Mouse (Mus musculus): ENCODE results near the gene Uncx. TPM values are rescaled to one million over a fixed set of nuclear protein-coding genes. Genes with fewer than 3 reads are reported as not detected.
A peak's percentile ranks its signal among the peaks of the same experiment; 100 is the strongest.

Uncx gene
- total RNA-seq (2021): under 1 TPM; 0.19 to 0.27 TPM
- long read RNA-seq, experiment 1: 0 reads
- long read RNA-seq, experiment 2: 0 reads

GRCm38 (mm10) chr5:139543214-139543613 is at the start of gene Uncx:
Gene Uncx, plus strand, starts transcription at chr5:139543494.
- DNase-seq (ENCODE audit: extremely low spot score in 1 of 2, low spot score in 2 of 2): no peak
- intact Hi-C loops (cut with DNase I): no loop called here
- Histone ChIP-seq H3K4me3 (no peak within 1 kb of the TSS), H3K27ac (no peak within 1 kb of the TSS)
- TF ChIP-seq CTCF (IDR thresholded peaks at IDR 0.05): no peak

- intact Hi-C loops (cut with DNase I): no loop called here
- no peak for TF ChIP-seq CTCF (IDR thresholded peaks at IDR 0.05)
Measured at GRCm38 (mm10) chr5:139493690-139494089, 49.6 kb upstream of the Uncx start.

GRCm38 (mm10) chr5:139495019-139495669 is 48.1 kb upstream of the Uncx start:
- no peak overlapping the region for H3K4me3 ChIP-seq
- no peak for TF ChIP-seq CTCF (IDR thresholded peaks at IDR 0.05)
- H3K27ac ChIP-seq: no peak overlapping the region
- peak; percentile 25 to 36 for DNase-seq (ENCODE audit: extremely low spot score in 1 of 2, low spot score in 2 of 2)
- intact Hi-C loops (cut with DNase I): no loop called here

More at GRCm38 (mm10) chr5:139493690-139494089, 49.6 kb upstream of the Uncx start:
- Histone ChIP-seq H3K4me3 (no peak overlapping the region), H3K27ac (no peak overlapping the region)
- no peak for DNase-seq (ENCODE audit: extremely low spot score in 1 of 2, low spot score in 2 of 2)

DNA sequence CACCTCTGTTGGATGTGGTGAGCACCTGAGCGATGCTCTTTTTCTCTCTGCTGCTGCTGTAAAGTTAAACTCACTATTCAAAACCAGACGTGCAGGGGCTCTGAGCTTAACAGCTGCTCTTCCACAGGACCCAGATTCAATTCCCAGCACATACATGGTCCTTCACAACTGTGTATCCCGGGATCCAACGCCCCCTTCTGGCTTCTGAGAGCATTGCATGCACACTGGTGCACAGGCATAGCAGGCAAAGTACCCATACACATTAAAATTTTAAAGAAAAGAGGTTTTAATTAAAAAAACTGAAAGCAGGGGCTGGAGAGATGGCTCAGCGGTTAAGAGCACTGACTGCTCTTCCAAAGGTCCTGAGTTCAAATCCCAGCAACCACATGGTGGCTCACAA is 46.4 kb upstream of the Uncx start:
- no peak overlapping the region for H3K4me3 ChIP-seq
- intact Hi-C loops (cut with DNase I): no loop called here
- no peak overlapping the region for H3K27ac ChIP-seq
- no peak for DNase-seq (ENCODE audit: extremely low spot score in 1 of 2, low spot score in 2 of 2)
- no peak; the same call in 1 of the 2 replicates for TF ChIP-seq CTCF (IDR thresholded peaks at IDR 0.05)

GRCm38 (mm10) chr5:139498791-139499190 is 44.5 kb upstream of the Uncx start:
- no peak overlapping the region for H3K4me3 ChIP-seq
- no peak for DNase-seq (ENCODE audit: extremely low spot score in 1 of 2, low spot score in 2 of 2)
- no peak for TF ChIP-seq CTCF (IDR thresholded peaks at IDR 0.05)
- intact Hi-C loops (cut with DNase I): no loop called here
- H3K27ac ChIP-seq: no peak overlapping the region

DNA sequence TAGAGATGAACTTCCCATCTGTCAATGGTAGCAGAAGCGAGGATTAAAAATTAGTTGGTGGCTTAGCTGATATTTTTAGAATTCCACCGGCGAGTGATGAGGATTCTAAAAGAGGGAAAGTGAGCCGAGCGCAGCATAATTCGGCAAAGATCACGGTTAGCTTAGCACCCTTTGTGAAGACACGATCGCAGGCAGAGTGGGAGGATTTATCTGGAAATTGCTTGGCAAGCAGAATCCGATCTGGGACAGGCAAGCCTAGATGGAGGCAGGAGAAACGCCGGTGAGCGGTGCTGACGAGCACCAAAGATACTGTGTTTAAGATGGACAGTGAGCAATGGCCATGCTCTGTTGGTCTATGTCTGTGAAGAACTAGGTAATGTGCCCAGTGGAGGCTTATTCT is 41.0 kb upstream of the Uncx start:
- intact Hi-C loops (cut with DNase I): no loop called here
- Histone ChIP-seq H3K27ac (no peak overlapping the region), H3K4me3 (no peak overlapping the region)
- DNase-seq (ENCODE audit: extremely low spot score in 1 of 2, low spot score in 2 of 2): peak in 1 of 2 experiments; percentile 23
- TF ChIP-seq CTCF (IDR thresholded peaks at IDR 0.05): no peak

GRCm38 (mm10) chr5:139505073-139505606 is 38.2 kb upstream of the Uncx start:
- intact Hi-C loops (cut with DNase I): no loop called here
- Histone ChIP-seq H3K4me3 (no peak overlapping the region), H3K27ac (no peak overlapping the region)
- peak; percentile 80 for TF ChIP-seq CTCF (IDR thresholded peaks at IDR 0.05)
- peak; percentile 72 to 80 for DNase-seq (ENCODE audit: extremely low spot score in 1 of 2, low spot score in 2 of 2)

DNA sequence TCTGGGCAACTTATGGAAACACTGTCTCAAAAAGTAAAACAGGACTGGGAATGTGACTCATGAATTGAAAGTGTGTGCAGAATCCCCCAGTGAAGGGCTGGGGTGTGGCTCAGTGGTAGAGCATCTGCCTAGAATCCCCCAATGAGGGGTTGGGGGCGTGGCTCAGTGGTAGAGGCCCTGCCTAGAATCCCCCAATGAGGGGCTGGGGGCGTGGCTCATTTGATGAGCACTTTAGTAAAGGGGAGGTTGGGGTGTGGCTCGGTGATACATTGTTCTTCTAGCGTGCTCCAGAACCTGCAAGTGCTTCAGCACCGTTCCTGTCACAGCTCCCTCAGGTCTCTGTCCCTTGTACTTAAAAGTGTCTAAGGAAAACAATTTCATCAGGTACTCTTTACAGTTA is 37.1 kb upstream of the Uncx start:
- intact Hi-C loops (cut with DNase I): no loop called here
- Histone ChIP-seq H3K4me3 (no peak overlapping the region), H3K27ac (no peak overlapping the region)
- no peak for DNase-seq (ENCODE audit: extremely low spot score in 1 of 2, low spot score in 2 of 2)
- no peak for TF ChIP-seq CTCF (IDR thresholded peaks at IDR 0.05)

GRCm38 (mm10) chr5:139510682-139511366 is 32.5 kb upstream of the Uncx start:
- intact Hi-C loops (cut with DNase I): no loop called here
- peak; percentile 11 for TF ChIP-seq CTCF (IDR thresholded peaks at IDR 0.05)
- no peak overlapping the region for H3K4me3 ChIP-seq
- no peak overlapping the region for H3K27ac ChIP-seq
- no peak for DNase-seq (ENCODE audit: extremely low spot score in 1 of 2, low spot score in 2 of 2)

DNA sequence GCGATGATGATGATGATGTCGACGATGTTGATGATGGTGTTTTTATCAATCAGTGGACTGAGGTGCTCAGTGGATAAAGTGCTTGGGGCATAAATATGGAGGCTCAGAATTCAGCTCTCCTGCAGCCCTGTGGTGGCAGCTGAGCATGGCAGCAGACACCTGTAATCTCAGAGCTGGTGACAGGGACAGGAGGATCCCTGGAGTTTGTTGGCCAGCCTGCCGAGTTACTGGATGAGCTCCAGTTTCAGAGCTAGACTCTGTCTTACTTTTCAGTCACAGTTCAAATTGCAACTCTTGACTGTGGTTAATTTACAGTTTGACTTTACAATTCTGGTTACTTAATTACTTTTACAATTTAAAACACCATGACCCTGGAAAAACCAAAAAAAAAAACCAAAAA is 31.1 kb upstream of the Uncx start:
- DNase-seq (ENCODE audit: extremely low spot score in 1 of 2, low spot score in 2 of 2): no peak
- intact Hi-C loops (cut with DNase I): no loop called here
- no peak overlapping the region for H3K4me3 ChIP-seq
- no peak overlapping the region for H3K27ac ChIP-seq
- no peak for TF ChIP-seq CTCF (IDR thresholded peaks at IDR 0.05)

GRCm38 (mm10) chr5:139516281-139516680 is 27.0 kb upstream of the Uncx start:
- Histone ChIP-seq H3K27ac (no peak overlapping the region), H3K4me3 (no peak overlapping the region)
- intact Hi-C loops (cut with DNase I): no loop called here
- DNase-seq (ENCODE audit: extremely low spot score in 1 of 2, low spot score in 2 of 2): no peak
- TF ChIP-seq CTCF (IDR thresholded peaks at IDR 0.05): no peak

- no peak for TF ChIP-seq CTCF (IDR thresholded peaks at IDR 0.05)
- intact Hi-C loops (cut with DNase I): no loop called here
- H3K4me3 ChIP-seq: no peak overlapping the region
- no peak for DNase-seq (ENCODE audit: extremely low spot score in 1 of 2, low spot score in 2 of 2)
- H3K27ac ChIP-seq: no peak overlapping the region
Measured at GRCm38 (mm10) chr5:139520069-139520834, 23.0 kb upstream of the Uncx start.

Measured in left cerebral cortex, adult 2 months (tissue).